Mouse (Mus musculus) heart, embryonic 14.5 days (tissue): ENCODE data around the gene Ankrd33b. TPM values are rescaled to one million over a fixed set of nuclear protein-coding genes. Genes with fewer than 3 reads are reported as not detected.
A peak's percentile ranks its signal among the peaks of the same experiment; 100 is the strongest.

Experiments used
- ATAC-seq: fragments of 200-750 bp; cut with Nextera tagmentation; 2 replicates; pipeline ENCODE4 v1.8.0; 2017; ENCODE audit warnings: low read depth, moderate TSS enrichment; ENCODE audit not compliant: insufficient number of reproducible peaks, insufficient read depth, low FRiP score
- H3K27ac ChIP-seq, 2 experiments: fragments of 200-500 bp in 1 of 2; fragments of 300-500 bp in 1 of 2; sonication (generic) in 1 of 2; replicated peaks in 1 of 2; 2 replicates each; pipeline ENCODE4 v1.5.1; 2012 to 2014; ENCODE audit warnings: low read depth in 2 of 2, low read length in 2 of 2, control low read depth in 1 of 2, mild to moderate bottlenecking in 1 of 2, mixed read lengths in 1 of 2; ENCODE audit not compliant: control insufficient read depth in 1 of 2, insufficient read depth in 1 of 2
- H3K27me3 ChIP-seq: fragments of 300-500 bp; sonication (generic); 2 replicates; pipeline ENCODE4 v1.6.1; 2014; ENCODE audit warnings: mild to moderate bottlenecking, low read length, control low read depth; ENCODE audit not compliant: control insufficient read depth, insufficient read depth
- H3K36me3 ChIP-seq: fragments of 300-500 bp; sonication (generic); 2 replicates; pipeline ENCODE4 v1.6.1; 2014; ENCODE audit warnings: mild to moderate bottlenecking, control low read depth, low read length, mixed read lengths; ENCODE audit not compliant: control insufficient read depth, insufficient read depth
- H3K4me1 ChIP-seq, 2 experiments: fragments of 200-500 bp in 1 of 2; fragments of 300-500 bp in 1 of 2; sonication (generic) in 1 of 2; 2 replicates each; pipeline ENCODE4 v1.6.1; 2012 to 2014; ENCODE audit warnings: low read length in 2 of 2, control low read depth in 1 of 2, mixed read lengths in 1 of 2; ENCODE audit not compliant: control insufficient read depth in 2 of 2, insufficient read depth in 2 of 2
- H3K4me2 ChIP-seq: fragments of 300-500 bp; sonication (generic); 2 replicates; pipeline ENCODE4 v1.6.1; 2014; ENCODE audit warnings: mild to moderate bottlenecking, low read length
- H3K4me3 ChIP-seq, 2 experiments: fragments of 200-500 bp in 1 of 2; fragments of 300-500 bp in 1 of 2; sonication (generic) in 1 of 2; 2 replicates each; pipeline ENCODE4 v1.5.1; 2012 to 2014; ENCODE audit warnings: low read length in 2 of 2, mild to moderate bottlenecking in 2 of 2, control low read depth in 1 of 2, low read depth in 1 of 2, moderate library complexity in 1 of 2; ENCODE audit not compliant: control insufficient read depth in 1 of 2, insufficient read depth in 1 of 2
- H3K9ac ChIP-seq: fragments of 300-500 bp; sonication (generic); 2 replicates; pipeline ENCODE4 v1.6.1; 2014; ENCODE audit warnings: mild to moderate bottlenecking, low read length
- H3K9me3 ChIP-seq: fragments of 300-500 bp; sonication (generic); 2 replicates; pipeline ENCODE4 v1.6.1; 2016; ENCODE audit warnings: low read length, control low read depth; ENCODE audit not compliant: control insufficient read depth
- WGBS: fragments of 180-500 bp; shearing (Covaris S2); extraction: QIAGEN DNeasy Blood & Tissue Kit; methylation state at CpG from one replicate; pipeline ENCODE4 v1.1.7; 2014; 5-methylcytosine and 5-hydroxymethylcytosine counted together
- polyA plus RNA-seq: library from polyadenylated mRNA; unstranded; fragments of >200 nt; fragmentation: Nextera tagmentation; extraction: Ambion mirVana; gene quantifications from 2 replicates; pipeline ENCODE4 v1.2.1, GENCODE M21; 2014

Gene Ankrd33b
- polyA plus RNA-seq, 1 experiment from 2014 or later, result 2.9 TPM

GRCm38 (mm10) chr15:31395986-31396385 lies 28.5 kb upstream of the Ankrd33b start:
- Histone ChIP-seq H3K4me2 (no peak overlapping the region), H3K27me3 (no peaks in the 10 kb centered on the region), H3K27ac (peak overlapping the region; percentile 91), H3K4me3 (no peak overlapping the region), H3K36me3 (no peaks in the 10 kb centered on the region), H3K9ac (0 out of 2 replicates have a peak overlapping the region, but pooled peaks have one; percentile 42), H3K4me1 (peaks cover 24 to 35% of the 10 kb centered on the region in 2 experiments), H3K9me3 (0 out of 2 replicates have a peak, but pooled peaks cover 6% of the 10 kb centered on the region)
- 76% methylated on average over 4 of the region's 4 CpGs for WGBS
- no peak for ATAC-seq

GRCm38 (mm10) chr15:31393402-31393801 lies 25.9 kb upstream of the Ankrd33b start:
- no peak for ATAC-seq
- H3K36me3 ChIP-seq, result no peaks in the 10 kb centered on the region
- peaks cover 16 to 29% of the 10 kb centered on the region in 2 experiments for H3K4me1 ChIP-seq
- H3K9ac ChIP-seq, result no peak overlapping the region
- H3K27me3 ChIP-seq, result no peaks in the 10 kb centered on the region
- H3K4me2 ChIP-seq, result no peak overlapping the region
- 73% methylated on average over 6 of the region's 6 CpGs for WGBS
- 0 out of 2 replicates have a peak, but pooled peaks cover 6% of the 10 kb centered on the region for H3K9me3 ChIP-seq
- H3K27ac ChIP-seq, result no peak overlapping the region
- H3K4me3 ChIP-seq, result no peak overlapping the region

GRCm38 (mm10) chr15:31392705-31393104 lies 25.2 kb upstream of the Ankrd33b start:
- peaks cover 16 to 29% of the 10 kb centered on the region in 2 experiments for H3K4me1 ChIP-seq
- H3K27ac ChIP-seq, result no peak overlapping the region
- no peak overlapping the region for H3K4me2 ChIP-seq
- H3K4me3 ChIP-seq, result no peak overlapping the region
- H3K9ac ChIP-seq, result no peak overlapping the region
- WGBS, result 82% methylated on average over 7 of the region's 7 CpGs
- no peaks in the 10 kb centered on the region for H3K36me3 ChIP-seq
- no peak for ATAC-seq
- 0 out of 2 replicates have a peak, but pooled peaks cover 6% of the 10 kb centered on the region for H3K9me3 ChIP-seq
- H3K27me3 ChIP-seq, result no peaks in the 10 kb centered on the region

GRCm38 (mm10) chr15:31392135-31392534 lies 24.6 kb upstream of the Ankrd33b start:
- 0 out of 2 replicates have a peak, but pooled peaks cover 3% of the 10 kb centered on the region for H3K9me3 ChIP-seq
- 52% methylated on average over 4 of the region's 4 CpGs for WGBS
- no peak overlapping the region for H3K27ac ChIP-seq
- no peak overlapping the region for H3K9ac ChIP-seq
- H3K36me3 ChIP-seq, result no peaks in the 10 kb centered on the region
- H3K27me3 ChIP-seq, result no peaks in the 10 kb centered on the region
- no peak overlapping the region for H3K4me3 ChIP-seq
- ATAC-seq, result no peak
- peaks cover 16 to 29% of the 10 kb centered on the region in 2 experiments for H3K4me1 ChIP-seq
- H3K4me2 ChIP-seq, result no peak overlapping the region

- H3K9me3 ChIP-seq, result no peaks in the 10 kb centered on the region
- peak overlapping the region in 1 of 2 experiments; percentile 44; a peak in 3 of 4 replicates for H3K27ac ChIP-seq
- H3K4me1 ChIP-seq, result peaks cover 0 to 7% of the 10 kb centered on the region in 2 experiments; a peak in 2 of 4 replicates
- H3K9ac ChIP-seq, result no peak overlapping the region
- no peak overlapping the region for H3K4me3 ChIP-seq
- WGBS, result 18% methylated on average over 11 of the region's 11 CpGs
- no peaks in the 10 kb centered on the region for H3K27me3 ChIP-seq
- H3K36me3 ChIP-seq, result no peaks in the 10 kb centered on the region
- H3K4me2 ChIP-seq, result no peak overlapping the region
- ATAC-seq, result peak; percentile 79
Observed at GRCm38 (mm10) chr15:31381936-31382468, 14.5 kb upstream of the Ankrd33b start.

GRCm38 (mm10) chr15:31379471-31379870 lies 11.9 kb upstream of the Ankrd33b start:
- Histone ChIP-seq H3K36me3 (no peaks in the 10 kb centered on the region), H3K9ac (no peak overlapping the region), H3K4me2 (no peak overlapping the region), H3K27me3 (no peaks in the 10 kb centered on the region), H3K4me3 (no peak overlapping the region), H3K27ac (no peak overlapping the region), H3K4me1 (peaks cover 7 to 10% of the 10 kb centered on the region in 2 experiments; a peak in 2 of 4 replicates), H3K9me3 (no peaks in the 10 kb centered on the region)
- no peak for ATAC-seq
- 93% methylated on average over 3 of the region's 3 CpGs for WGBS

- no peak for ATAC-seq
- Histone ChIP-seq H3K9ac (no peak overlapping the region), H3K4me1 (0 out of 4 replicates have a peak, but pooled peaks cover 3 to 7% of the 10 kb centered on the region in 2 experiments), H3K36me3 (no peaks in the 10 kb centered on the region), H3K27me3 (no peaks in the 10 kb centered on the region), H3K4me2 (no peak overlapping the region), H3K4me3 (no peak overlapping the region), H3K27ac (no peak overlapping the region), H3K9me3 (no peaks in the 10 kb centered on the region)
- 17% methylated on average over 4 of the region's 4 CpGs for WGBS
Observed at GRCm38 (mm10) chr15:31375212-31375611, 7.7 kb upstream of the Ankrd33b start.
